Mouse (Mus musculus): ENCODE data around the gene Dapk2. TPM values are rescaled to one million over a fixed set of nuclear protein-coding genes. Genes with fewer than 3 reads are reported as not detected.
"Not testable (repeated sequence)": the region's sequence is repeated elsewhere in the genome, so short reads cannot be mapped to it uniquely, and the experiment has no call there.

Gene Dapk2
- total RNA-seq, 2 experiments from 2014 or later, result 4.6 to 6.2 TPM

GRCm38 (mm10) chr9:66266237-66267170, 108.5 kb downstream of the Dapk2 start:
- intact Hi-C loops (cut with DNase I), result no loop called here
- DNase-seq, result no peak

- intact Hi-C loops (cut with DNase I), result no loop called here
- DNase-seq, result no peak
These were observed 110.8 kb downstream of the Dapk2 start for GRCm38 (mm10) chr9:66268804-66269203.

GRCm38 (mm10) chr9:66270038-66270437, 112.0 kb downstream of the Dapk2 start:
- DNase-seq, result peak in 1 of 2 experiments; percentile 37
- intact Hi-C loops (cut with DNase I), result no loop called here

- intact Hi-C loops (cut with DNase I), result no loop called here
- no peak for DNase-seq
These were observed 113.7 kb downstream of the Dapk2 start for GRCm38 (mm10) chr9:66271726-66272125.

- no peak for DNase-seq
- intact Hi-C loops (cut with DNase I), result loop anchor here (2.0 kb wide), 1 partner anchor 25 kb away; no protein-coding TSS in a partner anchor
These were observed 115.6 kb downstream of the Dapk2 start for GRCm38 (mm10) chr9:66273632-66274031.

GRCm38 (mm10) chr9:66274657-66275056, 116.6 kb downstream of the Dapk2 start:
- intact Hi-C loops (cut with DNase I), result loop anchor here (2.0 kb wide), 1 partner anchor 26 kb away; no protein-coding TSS in a partner anchor
- DNase-seq, result no peak

GRCm38 (mm10) chr9:66275267-66275991, 117.4 kb downstream of the Dapk2 start:
- intact Hi-C loops (cut with DNase I), result loop anchor here (2.0 kb wide), 1 partner anchor 27 kb away; no protein-coding TSS in a partner anchor
- DNase-seq, result peak; percentile 43 to 50

GRCm38 (mm10) chr9:66276062-66276461, 118.0 kb downstream of the Dapk2 start:
- intact Hi-C loops (cut with DNase I), result loop anchor here (2.0 kb wide), 1 partner anchor 65 kb away; no protein-coding TSS in a partner anchor

GRCm38 (mm10) chr9:66276697-66277385, 118.8 kb downstream of the Dapk2 start:
- peak; percentile 67 to 78 for DNase-seq
- intact Hi-C loops (cut with DNase I), result loop anchor here (2.0 kb wide), 1 partner anchor 66 kb away; no protein-coding TSS in a partner anchor

More at GRCm38 (mm10) chr9:66276062-66276461, 118.0 kb downstream of the Dapk2 start:
- no peak for DNase-seq

GRCm38 (mm10) chr9:66279647-66280046, 121.6 kb downstream of the Dapk2 start:
- DNase-seq, result peak in 1 of 2 experiments; percentile 37
- intact Hi-C loops (cut with DNase I), result loop anchor here (5.0 kb wide), 3 partner anchors 73 to 122 kb away; partner anchors contain the start of genes Dapk2 and Herc1

- intact Hi-C loops (cut with DNase I), result loop anchor here (5.0 kb wide), 3 partner anchors 72 to 123 kb away; partner anchors contain the start of genes Dapk2 and Herc1
- DNase-seq, result no peak
These were observed 122.5 kb downstream of the Dapk2 start for GRCm38 (mm10) chr9:66280496-66280895.

- intact Hi-C loops (cut with DNase I), result loop anchor here (5.0 kb wide), 3 partner anchors 71 to 124 kb away; partner anchors contain the start of genes Dapk2 and Herc1
- no peak for DNase-seq
These were observed 123.5 kb downstream of the Dapk2 start for GRCm38 (mm10) chr9:66281501-66281951.

- intact Hi-C loops (cut with DNase I), result loop anchor here (5.0 kb wide), 3 partner anchors 70 to 125 kb away; partner anchors contain the start of genes Dapk2 and Herc1
- no peak for DNase-seq
These were observed 124.6 kb downstream of the Dapk2 start for GRCm38 (mm10) chr9:66282582-66282981.

- intact Hi-C loops (cut with DNase I), result loop anchor here (5.0 kb wide), 3 partner anchors 69 to 126 kb away; partner anchors contain the start of genes Dapk2 and Herc1
- peak; percentile 62 to 83 for DNase-seq
These were observed 125.7 kb downstream of the Dapk2 start for GRCm38 (mm10) chr9:66283565-66284203.

- intact Hi-C loops (cut with DNase I); DNase-seq: not testable (repeated sequence)
These were observed 127.2 kb downstream of the Dapk2 start for GRCm38 (mm10) chr9:66285241-66285640.

GRCm38 (mm10) chr9:66285901-66286300, 127.9 kb downstream of the Dapk2 start:
- intact Hi-C loops (cut with DNase I), result no loop called here
- no peak for DNase-seq

- DNase-seq, result no peak
- intact Hi-C loops (cut with DNase I), result no loop called here
These were observed 132.7 kb downstream of the Dapk2 start for GRCm38 (mm10) chr9:66290727-66291126.

GRCm38 (mm10) chr9:66293319-66293718, 135.3 kb downstream of the Dapk2 start:
- DNase-seq, result no peak
- intact Hi-C loops (cut with DNase I), result no loop called here

- DNase-seq, result no peak
These were observed 136.2 kb downstream of the Dapk2 start for GRCm38 (mm10) chr9:66294227-66294626.

More at GRCm38 (mm10) chr9:66294227-66294626, 136.2 kb downstream of the Dapk2 start:
- intact Hi-C loops (cut with DNase I), result no loop called here
